Mouse (Mus musculus): Measurements from ENCODE around the gene Kcng3. TPM values are rescaled to one million over a fixed set of nuclear protein-coding genes. Genes with fewer than 3 reads are reported as not detected.

Kcng3 gene
- polyA plus RNA-seq, 1 experiment from 2014 or later: not detected

GRCm38 (mm10) chr17:83554997-83555396 lies 76.7 kb downstream of the Kcng3 start:
- H3K4me2 ChIP-seq (ENCODE audit: low read depth, low read length, severe bottlenecking): no peak overlapping the region
- 92% methylated on average over 7 of the region's 7 CpGs for WGBS
- ATAC-seq (replicated peaks; ENCODE audit: low FRiP score): no peak

GRCm38 (mm10) chr17:83548501-83549233 lies 83.0 kb downstream of the Kcng3 start:
- Histone ChIP-seq H3K4me3 (ENCODE audit: low read depth, low read length) (no peak overlapping the region), H3K27ac (ENCODE audit: low read depth, low read length) (no peak overlapping the region), H3K36me3 (ENCODE audit: control insufficient read depth, insufficient read depth, low read length) (no peaks in the 10 kb centered on the region), H3K9me3 (ENCODE audit: control insufficient read depth, low read length) (no peaks in the 10 kb centered on the region), H3K9ac (ENCODE audit: low read length) (peak overlapping the region; percentile 16; the same call in 1 of the 2 replicates), H3K27me3 (ENCODE audit: control insufficient read depth, insufficient read depth, low read length) (peaks cover 17% of the 10 kb centered on the region), H3K4me2 (ENCODE audit: low read depth, low read length, severe bottlenecking) (no peak overlapping the region), H3K4me1 (replicated peaks; ENCODE audit: control insufficient read depth, insufficient read depth, low read length) (peaks cover 2% of the 10 kb centered on the region; the same call in 1 of the 2 replicates)
- DNase-seq (ENCODE audit: low spot score) (peak; percentile 62), ATAC-seq (replicated peaks; ENCODE audit: low FRiP score) (peak; percentile 62; the same call in 1 of the 2 replicates)
- 20% methylated on average over 12 of the region's 12 CpGs for WGBS

More at GRCm38 (mm10) chr17:83554997-83555396, 76.7 kb downstream of the Kcng3 start:
- Histone ChIP-seq H3K4me1 (replicated peaks; ENCODE audit: control insufficient read depth, insufficient read depth, low read length) (no peaks in the 10 kb centered on the region; the same call in 1 of the 2 replicates), H3K9me3 (ENCODE audit: control insufficient read depth, low read length) (no peaks in the 10 kb centered on the region), H3K27ac (ENCODE audit: low read depth, low read length) (no peak overlapping the region), H3K9ac (ENCODE audit: low read length) (no peak overlapping the region), H3K4me3 (ENCODE audit: low read depth, low read length) (no peak overlapping the region), H3K36me3 (ENCODE audit: control insufficient read depth, insufficient read depth, low read length) (no peaks in the 10 kb centered on the region), H3K27me3 (ENCODE audit: control insufficient read depth, insufficient read depth, low read length) (no peaks in the 10 kb centered on the region)
- DNase-seq (ENCODE audit: low spot score): no peak

- H3K27ac ChIP-seq (ENCODE audit: low read depth, low read length): no peak overlapping the region
- H3K27me3 ChIP-seq (ENCODE audit: control insufficient read depth, insufficient read depth, low read length): peaks cover 17% of the 10 kb centered on the region
- ATAC-seq (replicated peaks; ENCODE audit: low FRiP score) (0 out of 2 replicates have a peak, but pooled peaks have one; percentile 28), DNase-seq (ENCODE audit: low spot score) (no peak)
- no peak overlapping the region for H3K4me2 ChIP-seq (ENCODE audit: low read depth, low read length, severe bottlenecking)
- no peak overlapping the region for H3K4me3 ChIP-seq (ENCODE audit: low read depth, low read length)
- 29% methylated on average over 10 of the region's 10 CpGs for WGBS
- H3K9ac ChIP-seq (ENCODE audit: low read length): no peak overlapping the region
- peaks cover 2% of the 10 kb centered on the region; the same call in 1 of the 2 replicates for H3K4me1 ChIP-seq (replicated peaks; ENCODE audit: control insufficient read depth, insufficient read depth, low read length)
- no peaks in the 10 kb centered on the region for H3K36me3 ChIP-seq (ENCODE audit: control insufficient read depth, insufficient read depth, low read length)
- no peaks in the 10 kb centered on the region for H3K9me3 ChIP-seq (ENCODE audit: control insufficient read depth, low read length)
Observed at GRCm38 (mm10) chr17:83547145-83547544, 84.5 kb downstream of the Kcng3 start.

- H3K4me1 ChIP-seq (replicated peaks; ENCODE audit: control insufficient read depth, insufficient read depth, low read length): peaks cover 2% of the 10 kb centered on the region; the same call in 1 of the 2 replicates
- peak overlapping the region; percentile 5; the same call in 1 of the 2 replicates for H3K9ac ChIP-seq (ENCODE audit: low read length)
- 8% methylated on average over 35 of the region's 35 CpGs for WGBS
- H3K36me3 ChIP-seq (ENCODE audit: control insufficient read depth, insufficient read depth, low read length): no peaks in the 10 kb centered on the region
- H3K9me3 ChIP-seq (ENCODE audit: control insufficient read depth, low read length): no peaks in the 10 kb centered on the region
- H3K4me3 ChIP-seq (ENCODE audit: low read depth, low read length): peak overlapping the region; percentile 21
- H3K27ac ChIP-seq (ENCODE audit: low read depth, low read length): no peak overlapping the region
- DNase-seq (ENCODE audit: low spot score) (no peak), ATAC-seq (replicated peaks; ENCODE audit: low FRiP score) (peak; percentile 35; the same call in 1 of the 2 replicates)
- H3K27me3 ChIP-seq (ENCODE audit: control insufficient read depth, insufficient read depth, low read length): peaks cover 17% of the 10 kb centered on the region
- H3K4me2 ChIP-seq (ENCODE audit: low read depth, low read length, severe bottlenecking): peak overlapping the region; percentile 45
Observed at GRCm38 (mm10) chr17:83545756-83546742, 85.6 kb downstream of the Kcng3 start.

GRCm38 (mm10) chr17:83545259-83545658 lies 86.4 kb downstream of the Kcng3 start:
- Histone ChIP-seq H3K36me3 (ENCODE audit: control insufficient read depth, insufficient read depth, low read length) (no peaks in the 10 kb centered on the region), H3K4me1 (replicated peaks; ENCODE audit: control insufficient read depth, insufficient read depth, low read length) (peaks cover 2% of the 10 kb centered on the region; the same call in 1 of the 2 replicates), H3K27ac (ENCODE audit: low read depth, low read length) (no peak overlapping the region), H3K9ac (ENCODE audit: low read length) (no peak overlapping the region), H3K27me3 (ENCODE audit: control insufficient read depth, insufficient read depth, low read length) (peaks cover 17% of the 10 kb centered on the region), H3K9me3 (ENCODE audit: control insufficient read depth, low read length) (no peaks in the 10 kb centered on the region), H3K4me3 (ENCODE audit: low read depth, low read length) (peak overlapping the region; percentile 21; the same call in 1 of the 2 replicates), H3K4me2 (ENCODE audit: low read depth, low read length, severe bottlenecking) (peak overlapping the region; percentile 45; the same call in 1 of the 2 replicates)
- WGBS: 79% methylated on average over 6 of the region's 6 CpGs
- DNase-seq (ENCODE audit: low spot score): no peak
- ATAC-seq (replicated peaks; ENCODE audit: low FRiP score): no peak

GRCm38 (mm10) chr17:83542424-83542823 lies 89.3 kb downstream of the Kcng3 start:
- H3K36me3 ChIP-seq (ENCODE audit: control insufficient read depth, insufficient read depth, low read length): no peaks in the 10 kb centered on the region
- no peak overlapping the region for H3K9ac ChIP-seq (ENCODE audit: low read length)
- peaks cover 2% of the 10 kb centered on the region; the same call in 1 of the 2 replicates for H3K4me1 ChIP-seq (replicated peaks; ENCODE audit: control insufficient read depth, insufficient read depth, low read length)
- DNase-seq (ENCODE audit: low spot score) (no peak), ATAC-seq (replicated peaks; ENCODE audit: low FRiP score) (no peak)
- WGBS: 89% methylated on average over 2 of the region's 2 CpGs
- no peak overlapping the region for H3K4me2 ChIP-seq (ENCODE audit: low read depth, low read length, severe bottlenecking)
- H3K4me3 ChIP-seq (ENCODE audit: low read depth, low read length): no peak overlapping the region
- H3K27ac ChIP-seq (ENCODE audit: low read depth, low read length): no peak overlapping the region
- H3K27me3 ChIP-seq (ENCODE audit: control insufficient read depth, insufficient read depth, low read length): peaks cover 13% of the 10 kb centered on the region
- H3K9me3 ChIP-seq (ENCODE audit: control insufficient read depth, low read length): no peaks in the 10 kb centered on the region

GRCm38 (mm10) chr17:83539262-83540037 lies 92.2 kb downstream of the Kcng3 start:
- no peaks in the 10 kb centered on the region for H3K27me3 ChIP-seq (ENCODE audit: control insufficient read depth, insufficient read depth, low read length)
- H3K4me1 ChIP-seq (replicated peaks; ENCODE audit: control insufficient read depth, insufficient read depth, low read length): no peaks in the 10 kb centered on the region
- WGBS: 77% methylated on average over 12 of the region's 12 CpGs
- H3K36me3 ChIP-seq (ENCODE audit: control insufficient read depth, insufficient read depth, low read length): no peaks in the 10 kb centered on the region
- no peak overlapping the region for H3K9ac ChIP-seq (ENCODE audit: low read length)
- H3K27ac ChIP-seq (ENCODE audit: low read depth, low read length): no peak overlapping the region
- ATAC-seq (replicated peaks; ENCODE audit: low FRiP score) (no peak), DNase-seq (ENCODE audit: low spot score) (no peak)
- H3K4me2 ChIP-seq (ENCODE audit: low read depth, low read length, severe bottlenecking): no peak overlapping the region
- H3K4me3 ChIP-seq (ENCODE audit: low read depth, low read length): no peak overlapping the region
- no peaks in the 10 kb centered on the region for H3K9me3 ChIP-seq (ENCODE audit: control insufficient read depth, low read length)

GRCm38 (mm10) chr17:83538694-83539093 lies 93.0 kb downstream of the Kcng3 start:
- no peak overlapping the region for H3K4me2 ChIP-seq (ENCODE audit: low read depth, low read length, severe bottlenecking)
- ATAC-seq (replicated peaks; ENCODE audit: low FRiP score): no peak
- no peak for DNase-seq (ENCODE audit: low spot score)
- no peaks in the 10 kb centered on the region for H3K4me1 ChIP-seq (replicated peaks; ENCODE audit: control insufficient read depth, insufficient read depth, low read length)
- WGBS: 91% methylated on average over 1 of the region's 1 CpGs
- no peaks in the 10 kb centered on the region for H3K27me3 ChIP-seq (ENCODE audit: control insufficient read depth, insufficient read depth, low read length)
- H3K36me3 ChIP-seq (ENCODE audit: control insufficient read depth, insufficient read depth, low read length): no peaks in the 10 kb centered on the region
- H3K9ac ChIP-seq (ENCODE audit: low read length): no peak overlapping the region
- H3K27ac ChIP-seq (ENCODE audit: low read depth, low read length): no peak overlapping the region
- H3K4me3 ChIP-seq (ENCODE audit: low read depth, low read length): no peak overlapping the region
- no peaks in the 10 kb centered on the region for H3K9me3 ChIP-seq (ENCODE audit: control insufficient read depth, low read length)

Data from forebrain, embryonic 11.5 days (tissue).